In genomic region chr2:20756964-20757363, GRCm38 (mm10) we compare ENCODE assay signal across 21 mouse cellular contexts.
A peak's percentile ranks its signal among the peaks of the same experiment; 100 is the strongest.
DNase-seq lines count a peak whose midpoint lies in the region; ATAC-seq lines count a peak whose summit lies in the region.
"Had no signal": no experiment of that assay in that cellular context is flagged by ENCODE, and none has a peak within 500 bp of the region (broad histone marks: within the 10 kb centered on the region; RNA-seq: fewer than 3 reads in every experiment).

No protein-coding gene starts in this region.

- DNase-seq in heart, adult 11 months: peak; percentile 44
- DNase-seq in heart, adult 9 months (ENCODE audit: low spot score in 2 of 2): no peak
- DNase-seq in ovary, postnatal 36 days (ENCODE audit: low spot score): no peak
- no peak for DNase-seq in thymus, postnatal 14 days
- DNase-seq: adrenal gland, adult 8-10 months; adrenal gland, postnatal 14 days; adrenal gland, postnatal 36 days; cerebellum, adult 11-12 months; cerebellum, adult 2 months; cerebellum, adult 9-10 months; cerebellum, postnatal 10 days; cerebellum, postnatal 25 days; embryo, embryonic 11 days had no signal

- ATAC-seq in common myeloid progenitor, adult 5-6 weeks (replicated peaks; ENCODE audit: low read depth, poor library complexity, severe bottlenecking): peak; percentile 77
- ATAC-seq in hematopoietic stem cell, adult 5-6 weeks (replicated peaks in 1 of 2; ENCODE audit: insufficient read depth in 1 of 2, low FRiP score in 2 of 2, low TSS enrichment in 1 of 2, low read depth in 1 of 2, poor library complexity in 2 of 2, severe bottlenecking in 2 of 2): peak; percentile 44 to 54; a peak in 2 of 4 replicates
- peak; percentile 73 for ATAC-seq in megakaryocyte progenitor cell, adult 5-6 weeks (replicated peaks; ENCODE audit: poor library complexity)
- no peak for ATAC-seq in cerebellum, adult (ENCODE audit: insufficient number of reproducible peaks, low FRiP score, low TSS enrichment)
- ATAC-seq: activated CD4-positive, CD25-positive, alpha-beta regulatory T cell, adult 4 months; forebrain, embryonic 14.5 days; forebrain, embryonic 16.5 days; Patski had no signal
